Mouse (Mus musculus) G1E (cell line): Measurements from ENCODE around the gene Slc38a6. TPM values are rescaled to one million over a fixed set of nuclear protein-coding genes. Genes with fewer than 3 reads are reported as not detected.

Experiments used
- ATAC-seq: 2 replicates; pipeline ENCODE4 v1.8.0; 2016; ENCODE audit warnings: mild to moderate bottlenecking; ENCODE audit not compliant: insufficient number of reproducible peaks, poor library complexity, low FRiP score, severe bottlenecking; ENCODE audit errors: extremely low read depth
- DNase-seq: peaks from one replicate; pipeline ENCODE4 v3.0.0; 2012; ENCODE audit warnings: low spot score
- H3K27me3 ChIP-seq: 2 replicates; pipeline ENCODE4 v1.6.1; 2012; ENCODE audit warnings: mild to moderate bottlenecking, low read length, inconsistent platforms; ENCODE audit not compliant: insufficient read depth
- H3K36me3 ChIP-seq: replicated peaks from 2 replicates; pipeline ENCODE3; 2012; ENCODE audit warnings: mild to moderate bottlenecking, inconsistent platforms
- H3K4me1 ChIP-seq: 2 replicates; pipeline ENCODE4 v1.6.1; 2012; ENCODE audit warnings: low read depth, low read length, inconsistent platforms, mixed read lengths; ENCODE audit not compliant: insufficient read depth
- H3K4me3 ChIP-seq: 2 replicates; pipeline ENCODE4 v1.5.1; 2012; ENCODE audit warnings: low read depth, mild to moderate bottlenecking, inconsistent platforms, low read length, moderate library complexity, mixed read lengths
- H3K9me3 ChIP-seq: replicated peaks from 2 replicates; pipeline ENCODE4 v1.6.1; 2012; ENCODE audit warnings: inconsistent platforms
- CTCF ChIP-seq: IDR thresholded peaks from 2 replicates; pipeline ENCODE4 v1.5.1; 2012; ENCODE audit warnings: low read depth, low read length, inconsistent platforms, mixed read lengths
- GATA1 ChIP-seq: IDR thresholded peaks from 2 replicates; pipeline ENCODE4 v1.6.1; 2012; ENCODE audit warnings: borderline replicate concordance, low read length, inconsistent platforms, mixed read lengths
- GATA2 ChIP-seq: IDR thresholded peaks from 2 replicates; pipeline ENCODE4 v1.6.1; 2012; ENCODE audit warnings: low read depth, low read length, inconsistent platforms, borderline replicate concordance
- POLR2AphosphoS5 ChIP-seq: IDR thresholded peaks from 2 replicates; pipeline ENCODE4 v1.6.1; 2012; ENCODE audit warnings: low read depth, low read length, inconsistent platforms; ENCODE audit not compliant: insufficient replicate concordance
- TAL1 ChIP-seq: conservative IDR thresholded peaks from 2 replicates; pipeline ENCODE4 v1.6.1; 2012; ENCODE audit warnings: low read depth, low read length, inconsistent platforms, mixed read lengths
- polyA plus RNA-seq: library from polyadenylated mRNA; stranded (reverse); fragments of >175 nt; gene quantifications from 2 replicates; pipeline ENCODE4 v1.2.3, GENCODE M21; 2012
- total RNA-seq, 2 experiments: library from RNA; stranded (forward) in 1 of 2; stranded (reverse) in 1 of 2; fragments of 200-1000 nt in 1 of 2; fragments of >200 nt in 1 of 2; fragmentation: Nextera tagmentation in 1 of 2; gene quantifications; 2 replicates each; pipeline ENCODE4 v1.2.3; 2014 to 2017

Gene Slc38a6
- total and polyA plus RNA-seq, 3 experiments = 2.7 to 26.3 (median 12.5) TPM

DNA sequence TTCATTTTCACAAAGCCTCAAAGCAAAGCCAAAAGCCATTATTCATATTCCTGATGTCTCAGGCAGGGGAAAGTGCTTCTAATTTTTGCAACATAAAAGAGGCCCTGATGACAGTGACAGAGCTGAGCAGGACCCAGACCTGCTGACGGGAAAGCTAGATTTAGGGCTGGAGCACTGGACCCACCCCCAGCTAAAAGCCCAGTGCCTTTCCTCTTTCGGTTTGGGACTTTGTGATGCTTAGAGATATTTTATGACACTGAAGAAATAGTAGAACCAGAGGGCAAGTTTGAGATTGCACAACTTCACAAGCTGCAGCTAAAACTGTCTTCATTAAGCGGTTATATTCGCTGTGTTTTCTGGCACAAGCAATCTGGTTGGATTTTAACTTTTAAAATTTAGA lies 18.1 kb downstream of the Slc38a6 start:
- no peaks in the 10 kb centered on the region for H3K27me3 ChIP-seq
- no peak for TF ChIP-seq GATA1
- no peak for ATAC-seq
- no peak overlapping the region for H3K4me3 ChIP-seq
- H3K4me1 ChIP-seq = no peaks in the 10 kb centered on the region
- no peak for DNase-seq
- H3K36me3 ChIP-seq = peaks cover 17% of the 10 kb centered on the region
- no peaks in the 10 kb centered on the region for H3K9me3 ChIP-seq

DNA sequence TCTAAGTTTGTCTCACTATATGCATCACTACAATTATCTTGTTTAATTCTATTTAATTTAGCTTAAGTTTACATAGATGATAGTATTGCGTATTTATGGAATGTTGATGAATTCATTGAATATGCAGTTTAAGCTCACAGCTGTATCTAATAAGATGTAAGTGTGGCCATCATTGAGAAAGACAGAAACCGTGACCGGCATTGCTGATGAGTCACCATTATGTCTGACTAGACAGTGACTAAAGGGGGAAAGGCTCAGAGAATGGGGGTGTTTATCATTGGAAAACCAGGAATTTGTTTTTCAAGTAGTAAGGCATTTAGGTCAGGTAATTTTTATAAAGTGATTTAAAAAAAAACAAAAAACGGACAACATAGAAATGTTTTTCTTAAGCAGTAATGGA lies 21.2 kb downstream of the Slc38a6 start:
- ATAC-seq = no peak

DNA sequence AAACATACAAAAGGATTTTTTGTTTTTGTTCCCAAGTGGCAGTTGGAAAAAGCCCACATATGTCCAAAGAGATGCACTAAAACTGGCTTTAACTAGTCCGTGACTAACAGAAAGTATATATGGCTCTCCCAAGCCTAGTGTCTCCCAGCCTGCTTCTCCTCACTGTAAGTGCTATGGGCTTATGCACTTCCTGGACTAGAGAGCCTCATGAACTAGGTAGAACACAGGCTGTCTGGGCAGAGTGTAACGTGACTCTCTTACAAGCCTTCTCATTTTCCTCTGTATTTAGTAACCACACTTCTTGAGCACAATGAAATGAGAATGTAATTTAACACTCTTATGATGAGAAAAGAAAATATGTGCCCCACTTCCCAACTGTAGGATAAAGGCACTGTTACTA lies 22.1 kb downstream of the Slc38a6 start:
- Histone ChIP-seq H3K4me3 (no peak overlapping the region), H3K36me3 (peaks cover 9% of the 10 kb centered on the region), H3K4me1 (no peaks in the 10 kb centered on the region), H3K9me3 (no peaks in the 10 kb centered on the region), H3K27me3 (no peaks in the 10 kb centered on the region)
- no peak for DNase-seq
- ATAC-seq = no peak
- TF ChIP-seq CTCF = no peak
- TF ChIP-seq GATA2 = no peak
- TF ChIP-seq TAL1 = no peak
- no peak for TF ChIP-seq GATA1
- TF ChIP-seq POLR2AphosphoS5 = no peak

More for the DNA sequence above, 21.2 kb downstream of the Slc38a6 start:
- Histone ChIP-seq H3K36me3 (peaks cover 9% of the 10 kb centered on the region), H3K27me3 (no peaks in the 10 kb centered on the region), H3K4me1 (no peaks in the 10 kb centered on the region), H3K4me3 (no peak overlapping the region), H3K9me3 (no peaks in the 10 kb centered on the region)
- TF ChIP-seq GATA1 (no peak), POLR2AphosphoS5 (no peak), TAL1 (no peak), CTCF (no peak), GATA2 (no peak)
- no peak for DNase-seq

DNA sequence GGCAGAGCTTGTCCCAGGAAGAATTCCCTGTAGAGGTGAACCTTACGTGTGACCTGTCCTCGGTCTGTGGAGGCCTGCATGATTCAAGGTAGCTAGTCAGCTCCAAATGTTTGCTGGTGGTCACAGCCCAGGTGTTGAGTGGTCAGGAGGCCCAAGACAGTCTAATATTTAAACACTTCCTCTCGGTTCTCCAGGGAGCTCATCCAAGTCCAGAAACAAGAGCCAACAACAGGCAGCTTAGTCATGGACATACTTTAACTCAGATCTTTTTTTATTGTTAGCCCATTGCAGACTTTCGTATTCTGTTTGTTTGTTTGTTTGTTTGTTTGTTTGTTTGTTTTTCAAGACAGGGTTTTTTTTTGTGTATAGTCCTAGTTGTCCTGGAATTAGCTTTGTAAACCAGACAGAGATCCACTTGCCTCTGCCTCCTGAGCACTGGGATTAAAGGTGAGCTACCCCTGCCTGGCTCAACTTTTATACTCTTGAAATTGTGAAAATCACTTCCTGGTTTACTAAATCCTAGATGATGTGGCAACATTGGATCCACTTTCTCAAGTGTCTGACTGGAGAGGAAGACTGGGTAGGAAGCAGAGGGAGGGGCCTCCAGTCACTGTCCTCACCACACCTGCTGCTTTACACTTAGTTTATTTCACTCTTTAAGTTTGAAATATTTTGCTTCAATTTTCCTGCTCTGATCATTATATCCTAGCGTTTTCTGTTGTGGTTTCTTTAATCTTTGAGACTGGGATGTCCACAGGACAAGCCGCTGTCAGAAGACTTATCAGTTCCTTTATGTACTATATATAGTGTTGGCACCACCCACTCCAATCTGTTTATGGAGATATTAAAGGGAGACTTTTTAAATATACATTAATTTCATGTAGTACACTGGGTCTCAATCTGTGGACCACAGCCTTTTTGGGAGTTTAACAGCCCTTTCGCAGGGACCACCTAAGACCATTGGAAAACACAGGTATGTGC lies 31.4 kb downstream of the Slc38a6 start:
- H3K4me3 ChIP-seq = no peak overlapping the region
- TF ChIP-seq GATA2 = no peak
- no peak for TF ChIP-seq CTCF
- no peak for TF ChIP-seq POLR2AphosphoS5
- TF ChIP-seq GATA1 = no peak
- no peak for TF ChIP-seq TAL1
- H3K36me3 ChIP-seq = peaks cover 32% of the 10 kb centered on the region
- no peaks in the 10 kb centered on the region for H3K9me3 ChIP-seq
- DNase-seq (no peak), ATAC-seq (no peak)
- no peaks in the 10 kb centered on the region for H3K4me1 ChIP-seq
- no peaks in the 10 kb centered on the region for H3K27me3 ChIP-seq

DNA sequence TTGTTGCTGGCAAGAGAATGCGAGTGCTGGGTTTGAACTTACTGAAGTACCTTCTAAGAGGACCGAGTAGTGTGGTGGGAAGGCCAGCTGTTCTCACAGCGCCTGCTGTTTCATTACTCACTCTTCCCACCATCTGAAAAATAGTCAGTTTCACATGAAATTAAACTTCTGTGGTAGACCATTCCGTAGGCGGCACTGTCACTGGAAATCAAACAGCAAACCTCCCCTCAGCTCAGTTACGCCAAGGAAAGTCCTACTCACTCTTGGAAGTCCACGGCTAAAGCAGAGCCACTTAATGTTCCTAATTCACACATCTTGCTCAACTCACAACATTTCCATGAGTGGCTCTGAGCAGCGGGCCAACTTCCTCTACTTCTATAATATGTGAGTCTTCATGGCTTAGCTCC lies 37.6 kb downstream of the Slc38a6 start:
- Histone ChIP-seq H3K9me3 (no peaks in the 10 kb centered on the region), H3K4me1 (no peaks in the 10 kb centered on the region), H3K27me3 (no peaks in the 10 kb centered on the region), H3K4me3 (no peak overlapping the region), H3K36me3 (peaks cover 31% of the 10 kb centered on the region)
- no peak for DNase-seq
- no peak for ATAC-seq
- no peak for TF ChIP-seq GATA1
- no peak for TF ChIP-seq CTCF
- no peak for TF ChIP-seq GATA2
- TF ChIP-seq TAL1 = no peak
- TF ChIP-seq POLR2AphosphoS5 = no peak

DNA sequence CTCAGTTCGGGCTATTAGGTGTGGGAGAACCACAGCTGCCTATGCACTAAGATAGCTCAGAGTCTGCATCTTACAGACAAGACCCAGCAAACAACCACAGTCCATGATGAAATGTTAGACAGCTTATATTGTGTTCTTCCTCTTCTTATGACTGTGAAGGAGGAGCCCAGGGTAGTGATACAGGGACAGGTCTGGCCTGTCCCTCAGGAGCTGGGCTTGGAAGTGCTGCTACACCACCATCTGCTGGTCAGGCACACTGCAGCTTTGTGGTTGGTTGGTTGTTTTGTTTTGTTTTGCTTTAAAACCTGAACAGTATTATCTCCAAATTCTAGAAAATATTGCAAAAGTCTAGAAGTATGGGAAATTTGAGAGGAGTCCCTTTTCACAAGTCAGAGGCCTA lies 38.2 kb downstream of the Slc38a6 start:
- Histone ChIP-seq H3K9me3 (no peaks in the 10 kb centered on the region), H3K4me3 (no peak overlapping the region), H3K27me3 (no peaks in the 10 kb centered on the region), H3K36me3 (peaks cover 30% of the 10 kb centered on the region), H3K4me1 (no peaks in the 10 kb centered on the region)
- ATAC-seq (no peak), DNase-seq (no peak)
- no peak for TF ChIP-seq CTCF
- TF ChIP-seq TAL1 = no peak
- TF ChIP-seq POLR2AphosphoS5 = no peak
- TF ChIP-seq GATA2 = no peak
- no peak for TF ChIP-seq GATA1

DNA sequence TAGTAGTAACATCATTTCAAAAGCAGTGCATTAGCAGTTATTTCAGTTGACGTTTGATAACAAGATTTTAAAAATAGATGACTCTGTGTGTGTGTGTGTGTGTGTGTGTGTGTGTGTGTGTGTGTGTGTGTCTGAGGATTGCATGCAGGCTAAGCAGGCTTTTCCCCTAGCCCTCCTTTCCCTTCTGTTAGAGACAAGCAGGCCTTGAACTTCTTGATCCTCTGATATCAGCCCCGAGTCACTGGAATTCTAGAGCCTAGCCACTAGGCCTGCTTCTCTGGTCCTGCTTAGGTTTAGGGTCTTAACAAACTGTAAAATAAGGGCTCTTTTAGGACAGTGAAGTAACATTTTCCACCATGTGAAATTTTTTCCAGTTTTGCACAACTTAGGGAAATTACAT lies 38.6 kb downstream of the Slc38a6 start:
- no peak for DNase-seq
- ATAC-seq = no peak

More for the DNA sequence above, 38.6 kb downstream of the Slc38a6 start:
- peaks cover 33% of the 10 kb centered on the region for H3K36me3 ChIP-seq
- no peaks in the 10 kb centered on the region for H3K9me3 ChIP-seq
- TF ChIP-seq GATA1 (no peak), GATA2 (no peak), TAL1 (no peak), CTCF (no peak), POLR2AphosphoS5 (no peak)
- H3K27me3 ChIP-seq = no peaks in the 10 kb centered on the region
- H3K4me3 ChIP-seq = no peak overlapping the region
- H3K4me1 ChIP-seq = no peaks in the 10 kb centered on the region
